ENCODE assay signal across 8 mouse cellular contexts in genomic region chr9:21936692-21937570, GRCm38 (mm10). TPM values are rescaled to one million over a fixed set of nuclear protein-coding genes. Genes with fewer than 3 reads are reported as not detected.
A peak's percentile ranks its signal among the peaks of the same experiment; 100 is the strongest.
DNase-seq lines count a peak whose midpoint lies in the region; ATAC-seq and TF ChIP-seq lines count a peak whose summit lies in the region.

Plppr2 (plus strand) TSS chr9:21937033.

- intact Hi-C loops in heart, adult 2 months (cut with DNase I), result no loop called here

- H3K36me3 ChIP-seq in embryonic facial prominence, embryonic 14.5 days (ENCODE audit: control insufficient read depth, insufficient read depth, low read length), result no peaks in the 10 kb centered on the region
- no peaks in the 10 kb centered on the region for H3K36me3 ChIP-seq in heart, adult 2 months (ENCODE audit: control insufficient read depth, insufficient read depth, low read length)
- no peaks in the 10 kb centered on the region for H3K36me3 ChIP-seq in kidney, adult 2 months (ENCODE audit: control insufficient read depth, insufficient read depth, low read length)
- no peaks in the 10 kb centered on the region for H3K36me3 ChIP-seq in limb, embryonic 11.5 days (ENCODE audit: control insufficient read depth, insufficient read depth, low read length)
- peaks cover 21% of the 10 kb centered on the region for H3K36me3 ChIP-seq in midbrain, embryonic 13.5 days
- no peaks in the 10 kb centered on the region for H3K36me3 ChIP-seq in small intestine, adult 2 months (ENCODE audit: control insufficient read depth, insufficient read depth, low read length)

- WGBS in embryonic facial prominence, embryonic 14.5 days, result 2% methylated on average over 32 of the region's 43 CpGs
- 3% methylated on average over 43 of the region's 43 CpGs for WGBS in heart, adult 2 months
- WGBS in kidney, adult 2 months, result 3% methylated on average over 43 of the region's 43 CpGs
- WGBS in limb, embryonic 11.5 days, result 3% methylated on average over 40 of the region's 43 CpGs
- under 1% methylated on average over 43 of the region's 43 CpGs for WGBS in midbrain, embryonic 13.5 days
- WGBS in small intestine, adult 2 months, result 4% methylated on average over 43 of the region's 43 CpGs

- no peak for TF ChIP-seq EP300 in heart, adult 2 months (IDR thresholded peaks at IDR 0.05; ENCODE audit: insufficient read depth, low read depth, low read length)

- 0 out of 2 replicates have a peak within 1 kb of the TSS, but pooled peaks have one; percentile 15 for H3K27ac ChIP-seq in embryonic facial prominence, embryonic 14.5 days (replicated peaks; ENCODE audit: low read depth, low read length)
- no peak within 1 kb of the TSS; the same call in 1 of the 2 replicates for H3K27ac ChIP-seq in heart, adult 2 months
- no peak within 1 kb of the TSS for H3K27ac ChIP-seq in kidney, adult 2 months (ENCODE audit: insufficient read depth, low read depth, low read length)
- no peak within 1 kb of the TSS for H3K27ac ChIP-seq in limb, embryonic 11.5 days (replicated peaks; ENCODE audit: low read depth, low read length)
- peak within 1 kb of the TSS; percentile 88 for H3K27ac ChIP-seq in midbrain, embryonic 13.5 days
- no peak within 1 kb of the TSS for H3K27ac ChIP-seq in small intestine, adult 2 months (ENCODE audit: insufficient read depth, low read depth, low read length)

- H3K4me3 ChIP-seq in embryonic facial prominence, embryonic 14.5 days (ENCODE audit: low read depth, low read length), result peak within 1 kb of the TSS; percentile 55
- H3K4me3 ChIP-seq in heart, adult 2 months, result peak within 1 kb of the TSS; percentile 51
- peak within 1 kb of the TSS; percentile 46 for H3K4me3 ChIP-seq in kidney, adult 2 months (ENCODE audit: insufficient read depth, low read depth, low read length)
- H3K4me3 ChIP-seq in limb, embryonic 11.5 days (ENCODE audit: low read depth, low read length), result peak within 1 kb of the TSS; percentile 36
- peak within 1 kb of the TSS; percentile 78 for H3K4me3 ChIP-seq in midbrain, embryonic 13.5 days (replicated peaks)
- H3K4me3 ChIP-seq in small intestine, adult 2 months (ENCODE audit: low read depth, low read length), result peak within 1 kb of the TSS; percentile 63

- no peaks in the 10 kb centered on the region for H3K79me2 ChIP-seq in heart, adult 2 months (replicated peaks; ENCODE audit: control insufficient read depth, insufficient read depth, low read length)

- H3K4me2 ChIP-seq in embryonic facial prominence, embryonic 14.5 days (ENCODE audit: low read depth, low read length), result peak within 1 kb of the TSS; percentile 59
- peak within 1 kb of the TSS; percentile 41 for H3K4me2 ChIP-seq in limb, embryonic 11.5 days (ENCODE audit: low read depth, severe bottlenecking)
- H3K4me2 ChIP-seq in midbrain, embryonic 13.5 days (replicated peaks), result peak within 1 kb of the TSS; percentile 71

- ATAC-seq in embryonic facial prominence, embryonic 14.5 days (ENCODE audit: low read depth), result peak; percentile 97
- peak; percentile 93 for ATAC-seq in limb, embryonic 11.5 days (ENCODE audit: insufficient number of reproducible peaks, low FRiP score, low TSS enrichment, low read depth)
- peak; percentile 93 for ATAC-seq in midbrain, embryonic 13.5 days

- no peaks in the 10 kb centered on the region for H3K27me3 ChIP-seq in embryonic facial prominence, embryonic 14.5 days (replicated peaks; ENCODE audit: control insufficient read depth, insufficient read depth, low read length)
- H3K27me3 ChIP-seq in heart, adult 2 months (ENCODE audit: control insufficient read depth, insufficient read depth, low read length), result no peaks in the 10 kb centered on the region
- H3K27me3 ChIP-seq in kidney, adult 2 months (replicated peaks; ENCODE audit: control insufficient read depth, insufficient read depth, low read length), result no peaks in the 10 kb centered on the region
- no peaks in the 10 kb centered on the region for H3K27me3 ChIP-seq in limb, embryonic 11.5 days (ENCODE audit: control insufficient read depth, insufficient read depth, low read length)
- H3K27me3 ChIP-seq in midbrain, embryonic 13.5 days, result no peaks in the 10 kb centered on the region; the same call in 1 of the 2 replicates
- H3K27me3 ChIP-seq in small intestine, adult 2 months (ENCODE audit: control insufficient read depth, insufficient read depth, low read length), result no peaks in the 10 kb centered on the region

- TF ChIP-seq POLR2A in heart, adult 2 months (IDR thresholded peaks at IDR 0.05; ENCODE audit: insufficient read depth, low read depth, low read length), result no peak
- no peak for TF ChIP-seq POLR2A in kidney, adult 2 months (IDR thresholded peaks at IDR 0.05; ENCODE audit: low read depth, low read length)
- no peak for TF ChIP-seq POLR2A in small intestine, adult 2 months (IDR thresholded peaks at IDR 0.05; ENCODE audit: low read depth, low read length)

- 0 out of 2 replicates have a peak, but pooled peaks have one; percentile 5 for TF ChIP-seq CTCF in heart, adult 2 months (IDR thresholded peaks at IDR 0.05)
- no peak for TF ChIP-seq CTCF in kidney, adult 2 months (conservative IDR thresholded peaks at IDR 0.05; ENCODE audit: insufficient read depth, insufficient read length, low read depth, low read length)
- no peak for TF ChIP-seq CTCF in small intestine, adult 2 months (IDR thresholded peaks at IDR 0.05; ENCODE audit: extremely low read depth, insufficient read length, insufficient replicate concordance, low read depth, low read length)

- no peaks in the 10 kb centered on the region; the same call in 1 of the 2 replicates for H3K4me1 ChIP-seq in embryonic facial prominence, embryonic 14.5 days (ENCODE audit: control insufficient read depth, insufficient read depth, low read length)
- no peaks in the 10 kb centered on the region for H3K4me1 ChIP-seq in heart, adult 2 months (ENCODE audit: control insufficient read depth, insufficient read depth, low read length)
- 0 out of 2 replicates have a peak, but pooled peaks cover 3% of the 10 kb centered on the region for H3K4me1 ChIP-seq in kidney, adult 2 months (ENCODE audit: control insufficient read depth, insufficient read depth, low read length)
- no peaks in the 10 kb centered on the region for H3K4me1 ChIP-seq in limb, embryonic 11.5 days (ENCODE audit: control insufficient read depth, insufficient read depth, low read length)
- peaks cover 22% of the 10 kb centered on the region for H3K4me1 ChIP-seq in midbrain, embryonic 13.5 days (replicated peaks)
- H3K4me1 ChIP-seq in small intestine, adult 2 months (ENCODE audit: control insufficient read depth, insufficient read depth, insufficient read length, low read length), result peaks cover 3% of the 10 kb centered on the region

- H3K9ac ChIP-seq in embryonic facial prominence, embryonic 14.5 days (ENCODE audit: low read depth, low read length), result peak within 1 kb of the TSS; percentile 74
- H3K9ac ChIP-seq in heart, adult 2 months (ENCODE audit: low read depth, low read length), result peak within 1 kb of the TSS; percentile 70
- H3K9ac ChIP-seq in limb, embryonic 11.5 days (ENCODE audit: low read length), result 0 out of 2 replicates have a peak within 1 kb of the TSS, but pooled peaks have one; percentile 30
- H3K9ac ChIP-seq in midbrain, embryonic 13.5 days (replicated peaks), result peak within 1 kb of the TSS; percentile 85

- H3K9me3 ChIP-seq in embryonic facial prominence, embryonic 14.5 days (ENCODE audit: control insufficient read depth, low read length), result no peaks in the 10 kb centered on the region
- no peaks in the 10 kb centered on the region for H3K9me3 ChIP-seq in limb, embryonic 11.5 days (ENCODE audit: control insufficient read depth, low read length)
- H3K9me3 ChIP-seq in midbrain, embryonic 13.5 days, result no peaks in the 10 kb centered on the region

- DNase-seq in 3T3-L1 (ENCODE audit: low read depth, low spot score), result peak; percentile 91
- peak; percentile 87 to 98 for DNase-seq in adrenal gland, postnatal 4 days (ENCODE audit: low spot score in 2 of 2)
- DNase-seq in embryonic facial prominence, embryonic 14.5 days (ENCODE audit: low spot score), result peak; percentile 99
- DNase-seq in heart, adult 2 months, result peak; percentile 93 to 94
- peak; percentile 98 for DNase-seq in kidney, adult 2 months
- DNase-seq in limb, embryonic 11.5 days (ENCODE audit: low spot score), result peak; percentile 97

RNA-seq across cellular contexts. Expression of gene Plppr2, which starts in this region (rescaled TPM):
- 10 to 100 TPM; 39.4 to 41.6 TPM for total RNA-seq in adrenal gland, postnatal 4 days (2021)
- polyA plus RNA-seq in embryonic facial prominence, embryonic 14.5 days (2014; fragmentation: Nextera tagmentation; extraction: Ambion mirVana), result 10.5 and 14.4 TPM in 2 replicates
- total RNA-seq in heart, adult 2 months (2021), result 1 to 10 TPM; 2.5 to 2.6 TPM
- 5.3 and 7.5 TPM in 2 replicates for polyA plus RNA-seq in heart, adult 2 months (2012; rRNA removed)
- 6.0 and 9.1 TPM in 2 replicates for polyA plus RNA-seq in kidney, adult 2 months (2012; rRNA removed)
- 6.6 and 8.2 TPM in 2 replicates for polyA plus RNA-seq in limb, embryonic 11.5 days (2014; fragmentation: Nextera tagmentation; extraction: Ambion mirVana)
- 65.8 and 72.0 TPM in 2 replicates for polyA plus RNA-seq in midbrain, embryonic 13.5 days (2015; fragmentation: Nextera tagmentation; extraction: Ambion mirVana)
- 5.2 and 5.5 TPM in 2 replicates for polyA plus RNA-seq in small intestine, adult 2 months (2012; rRNA removed)

Comparison
In these comparisons a context has a peak if more than half of its experiments do, and no peak if none do; other contexts are left out.
1. RNA of gene Plppr2 (total RNA-seq): 39.4 to 41.6 TPM in adrenal gland, postnatal 4 days; 2.5 to 2.6 TPM in heart, adult 2 months; every median in the first group is over 10 times any median in the second.
2. H3K27ac ChIP-seq: peak in embryonic facial prominence, embryonic 14.5 days (single experiment) and midbrain, embryonic 13.5 days (single experiment); none in heart, adult 2 months (single experiment), kidney, adult 2 months (single experiment), limb, embryonic 11.5 days (single experiment) and small intestine, adult 2 months (single experiment).
3. H3K9ac ChIP-seq: peak in every context shown above with its lines; median percentile 85 in midbrain, embryonic 13.5 days; 74 in embryonic facial prominence, embryonic 14.5 days; 70 in heart, adult 2 months; 30 in limb, embryonic 11.5 days.
4. Peak in every context shown above with its lines, with median percentiles within 50 percentile points of each other: DNase-seq, ATAC-seq, H3K4me2 ChIP-seq and H3K4me3 ChIP-seq.